Mouse (Mus musculus): ENCODE data around the gene Htr1d. TPM values are rescaled to one million over a fixed set of nuclear protein-coding genes. Genes with fewer than 3 reads are reported as not detected.

Htr1d gene
- polyA plus RNA-seq (2012; rRNA removed) = 0.05 and 0.12 TPM in 2 replicates

GRCm38 (mm10) chr4:136423224-136423623, at the start of gene Htr1d:
Htr1d (plus strand) TSS chr4:136423524.

GRCm38 (mm10) chr4:136462086-136462838, 38.9 kb downstream of the Htr1d start, which contains the start of gene 6030445D17Rik:
6030445D17Rik (plus strand) TSS chr4:136462250.

GRCm38 (mm10) chr4:136469371-136469903, 46.1 kb downstream of the Htr1d start, which contains the start of gene Luzp1:
Luzp1 (plus strand) TSS chr4:136469761.

Other genes starting within 250 kb of the Htr1d start
- 6.5 and 7.9 TPM in 2 replicates for gene Asap3, start 217.2 kb upstream of the Htr1d start, polyA plus RNA-seq (2012; rRNA removed)
- 2.5 and 2.8 TPM in 2 replicates for gene Tcea3, start 175.8 kb upstream of the Htr1d start, polyA plus RNA-seq (2012; rRNA removed)
- 29.5 and 30.5 TPM in 2 replicates for gene Zfp46, start 138.8 kb upstream of the Htr1d start, polyA plus RNA-seq (2012; rRNA removed)
- gene Hnrnpr, start 112.6 kb upstream of the Htr1d start, polyA plus RNA-seq (2012; rRNA removed) = 197 and 256 TPM in 2 replicates
- 0.16 and 0.18 TPM in 2 replicates for gene 6030445D17Rik, start 38.7 kb downstream of the Htr1d start, polyA plus RNA-seq (2012; rRNA removed)
- gene Luzp1, start 46.2 kb downstream of the Htr1d start, polyA plus RNA-seq (2012; rRNA removed) = 17.1 and 23.5 TPM in 2 replicates
- 102 and 141 TPM in 2 replicates for gene Kdm1a, start 179.2 kb downstream of the Htr1d start, polyA plus RNA-seq (2012; rRNA removed)
- gene Tex46, start 186.9 kb downstream of the Htr1d start, polyA plus RNA-seq (2012; rRNA removed) = not detected in 2 replicates
- gene Lactbl1, start 199.1 kb downstream of the Htr1d start, polyA plus RNA-seq (2012; rRNA removed) = 0.01 and 0.02 TPM in 2 replicates

All from central nervous system, embryonic 11.5 days (tissue).